Mouse (Mus musculus): ENCODE measurements at regions not wholly inside any gene's neighbourhood (a gene's known extent, or its start where the extent isn't known, plus 50 kb on each side); places are given as distances from the start of the nearest gene placed in this dataset.

DNA sequence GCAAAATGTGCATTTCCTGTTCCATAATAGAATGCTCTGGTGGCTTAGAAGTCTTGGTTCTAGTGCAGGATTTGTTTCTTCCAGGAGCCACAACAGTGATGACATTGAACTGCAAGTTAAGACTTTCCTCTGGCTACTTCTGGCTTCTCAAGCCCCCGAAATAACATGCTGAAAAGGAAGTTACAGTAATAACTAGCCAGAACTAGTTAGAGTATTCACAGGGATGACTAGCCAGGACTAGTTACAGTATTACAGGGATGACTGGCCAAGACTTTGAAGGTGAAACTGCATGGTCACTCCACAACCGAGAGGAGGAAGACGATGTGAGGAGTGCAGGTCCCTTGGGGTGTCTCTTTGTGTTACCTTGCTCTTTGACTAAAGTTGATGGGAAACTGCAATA is 126.6 kb upstream of the Gm3448 start:
- Histone ChIP-seq H3K4me1 (ENCODE audit: control insufficient read depth, insufficient read depth, low read length) (no peaks in the 10 kb centered on the region), H3K9ac (ENCODE audit: low read depth, poor library complexity, severe bottlenecking) (no peak overlapping the region), H3K36me3 (ENCODE audit: control insufficient read depth, insufficient read depth, low read length, poor library complexity, severe bottlenecking) (no peaks in the 10 kb centered on the region), H3K4me3 (ENCODE audit: low read depth, low read length) (no peak overlapping the region), H3K9me3 (replicated peaks; ENCODE audit: control insufficient read depth, insufficient read depth, low read length, poor library complexity, severe bottlenecking) (no peaks in the 10 kb centered on the region), H3K27me3 (ENCODE audit: control insufficient read depth, insufficient read depth, low read length, poor library complexity, severe bottlenecking) (no peaks in the 10 kb centered on the region), H3K27ac (ENCODE audit: insufficient read depth, low read length) (no peak overlapping the region)
- TF ChIP-seq CTCF (IDR thresholded peaks at IDR 0.05; ENCODE audit: low read depth, low read length) (no peak), POLR2A (IDR thresholded peaks at IDR 0.05; ENCODE audit: insufficient read depth, low read length) (no peak), EP300 (IDR thresholded peaks at IDR 0.05; ENCODE audit: insufficient read depth, low read depth, low read length) (no peak)

GRCm38 (mm10) chr17:15157693-15158333 is 116.5 kb upstream of the Gm3448 start:
- no peaks in the 10 kb centered on the region for H3K4me1 ChIP-seq (ENCODE audit: control insufficient read depth, insufficient read depth, low read length)
- H3K9ac ChIP-seq (ENCODE audit: low read depth, poor library complexity, severe bottlenecking): no peak overlapping the region
- no peaks in the 10 kb centered on the region for H3K36me3 ChIP-seq (ENCODE audit: control insufficient read depth, insufficient read depth, low read length, poor library complexity, severe bottlenecking)
- H3K9me3 ChIP-seq (replicated peaks; ENCODE audit: control insufficient read depth, insufficient read depth, low read length, poor library complexity, severe bottlenecking): no peaks in the 10 kb centered on the region
- no peak for TF ChIP-seq POLR2A (IDR thresholded peaks at IDR 0.05; ENCODE audit: insufficient read depth, low read length)
- TF ChIP-seq EP300 (IDR thresholded peaks at IDR 0.05; ENCODE audit: insufficient read depth, low read depth, low read length): no peak
- TF ChIP-seq CTCF (IDR thresholded peaks at IDR 0.05; ENCODE audit: low read depth, low read length): no peak
- no peaks in the 10 kb centered on the region for H3K27me3 ChIP-seq (ENCODE audit: control insufficient read depth, insufficient read depth, low read length, poor library complexity, severe bottlenecking)
- no peak overlapping the region for H3K4me3 ChIP-seq (ENCODE audit: low read depth, low read length)
- no peak overlapping the region for H3K27ac ChIP-seq (ENCODE audit: insufficient read depth, low read length)

DNA sequence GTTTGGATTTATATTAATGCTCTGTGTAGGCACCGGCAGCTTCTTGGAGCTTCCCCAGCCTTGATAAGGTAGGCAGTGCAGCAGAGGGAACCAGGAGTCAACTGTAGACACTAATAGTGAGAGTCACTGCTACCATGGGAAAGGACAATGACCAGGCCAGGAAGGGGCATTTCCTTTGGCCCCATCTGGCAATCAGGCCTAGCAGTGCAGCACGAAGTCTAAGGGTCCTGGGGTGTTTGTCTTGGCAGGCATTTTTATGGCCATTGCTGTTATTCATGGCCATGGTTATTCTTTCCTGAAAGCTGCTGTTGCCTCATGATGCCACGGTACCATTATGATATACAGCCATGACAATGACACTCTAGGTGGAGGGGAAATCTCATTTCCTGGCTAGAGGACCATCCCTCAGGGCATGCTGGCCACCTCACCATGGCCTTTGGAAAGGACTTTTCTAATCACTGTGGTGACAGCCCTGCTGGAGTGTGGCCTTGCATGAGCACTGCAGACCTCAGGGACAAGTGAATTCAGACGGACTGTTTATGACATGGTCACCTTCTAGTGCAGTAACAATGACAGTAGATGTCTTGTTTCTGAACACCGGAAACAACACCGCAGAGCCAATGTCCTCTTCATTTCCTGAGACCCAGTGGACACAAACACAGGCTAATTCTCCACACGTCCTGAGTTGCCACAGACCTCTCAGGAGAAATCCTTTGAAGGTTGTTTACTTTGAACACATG is 111.8 kb upstream of the Gm3448 start:
- H3K4me1 ChIP-seq (ENCODE audit: control insufficient read depth, insufficient read depth, low read length): no peaks in the 10 kb centered on the region
- H3K4me3 ChIP-seq (ENCODE audit: low read depth, low read length): no peak overlapping the region
- H3K9me3 ChIP-seq (replicated peaks; ENCODE audit: control insufficient read depth, insufficient read depth, low read length, poor library complexity, severe bottlenecking): no peaks in the 10 kb centered on the region
- no peak overlapping the region for H3K9ac ChIP-seq (ENCODE audit: low read depth, poor library complexity, severe bottlenecking)
- no peak overlapping the region for H3K27ac ChIP-seq (ENCODE audit: insufficient read depth, low read length)
- no peaks in the 10 kb centered on the region for H3K27me3 ChIP-seq (ENCODE audit: control insufficient read depth, insufficient read depth, low read length, poor library complexity, severe bottlenecking)
- H3K36me3 ChIP-seq (ENCODE audit: control insufficient read depth, insufficient read depth, low read length, poor library complexity, severe bottlenecking): no peaks in the 10 kb centered on the region
- no peak for TF ChIP-seq POLR2A (IDR thresholded peaks at IDR 0.05; ENCODE audit: insufficient read depth, low read length)
- TF ChIP-seq CTCF (IDR thresholded peaks at IDR 0.05; ENCODE audit: low read depth, low read length): no peak
- TF ChIP-seq EP300 (IDR thresholded peaks at IDR 0.05; ENCODE audit: insufficient read depth, low read depth, low read length): no peak

- Histone ChIP-seq H3K36me3 (ENCODE audit: control insufficient read depth, insufficient read depth, low read length, poor library complexity, severe bottlenecking) (no peaks in the 10 kb centered on the region), H3K4me3 (ENCODE audit: low read depth, low read length) (no peak overlapping the region), H3K9me3 (replicated peaks; ENCODE audit: control insufficient read depth, insufficient read depth, low read length, poor library complexity, severe bottlenecking) (no peaks in the 10 kb centered on the region), H3K27ac (ENCODE audit: insufficient read depth, low read length) (no peak overlapping the region), H3K27me3 (ENCODE audit: control insufficient read depth, insufficient read depth, low read length, poor library complexity, severe bottlenecking) (no peaks in the 10 kb centered on the region), H3K4me1 (ENCODE audit: control insufficient read depth, insufficient read depth, low read length) (no peaks in the 10 kb centered on the region), H3K9ac (ENCODE audit: low read depth, poor library complexity, severe bottlenecking) (no peak overlapping the region)
- no peak for TF ChIP-seq EP300 (IDR thresholded peaks at IDR 0.05; ENCODE audit: insufficient read depth, low read depth, low read length)
- TF ChIP-seq CTCF (IDR thresholded peaks at IDR 0.05; ENCODE audit: low read depth, low read length): no peak
- no peak for TF ChIP-seq POLR2A (IDR thresholded peaks at IDR 0.05; ENCODE audit: insufficient read depth, low read length)
Measured at GRCm38 (mm10) chr17:15152477-15152876, 111.1 kb upstream of the Gm3448 start.

GRCm38 (mm10) chr17:15151695-15152094 is 110.4 kb upstream of the Gm3448 start:
- no peak for TF ChIP-seq EP300 (IDR thresholded peaks at IDR 0.05; ENCODE audit: insufficient read depth, low read depth, low read length)
- no peak for TF ChIP-seq CTCF (IDR thresholded peaks at IDR 0.05; ENCODE audit: low read depth, low read length)
- TF ChIP-seq POLR2A (IDR thresholded peaks at IDR 0.05; ENCODE audit: insufficient read depth, low read length): no peak
- no peaks in the 10 kb centered on the region for H3K4me1 ChIP-seq (ENCODE audit: control insufficient read depth, insufficient read depth, low read length)
- no peaks in the 10 kb centered on the region for H3K27me3 ChIP-seq (ENCODE audit: control insufficient read depth, insufficient read depth, low read length, poor library complexity, severe bottlenecking)
- H3K27ac ChIP-seq (ENCODE audit: insufficient read depth, low read length): no peak overlapping the region
- H3K36me3 ChIP-seq (ENCODE audit: control insufficient read depth, insufficient read depth, low read length, poor library complexity, severe bottlenecking): no peaks in the 10 kb centered on the region
- no peaks in the 10 kb centered on the region for H3K9me3 ChIP-seq (replicated peaks; ENCODE audit: control insufficient read depth, insufficient read depth, low read length, poor library complexity, severe bottlenecking)
- H3K4me3 ChIP-seq (ENCODE audit: low read depth, low read length): no peak overlapping the region
- no peak overlapping the region for H3K9ac ChIP-seq (ENCODE audit: low read depth, poor library complexity, severe bottlenecking)

DNA sequence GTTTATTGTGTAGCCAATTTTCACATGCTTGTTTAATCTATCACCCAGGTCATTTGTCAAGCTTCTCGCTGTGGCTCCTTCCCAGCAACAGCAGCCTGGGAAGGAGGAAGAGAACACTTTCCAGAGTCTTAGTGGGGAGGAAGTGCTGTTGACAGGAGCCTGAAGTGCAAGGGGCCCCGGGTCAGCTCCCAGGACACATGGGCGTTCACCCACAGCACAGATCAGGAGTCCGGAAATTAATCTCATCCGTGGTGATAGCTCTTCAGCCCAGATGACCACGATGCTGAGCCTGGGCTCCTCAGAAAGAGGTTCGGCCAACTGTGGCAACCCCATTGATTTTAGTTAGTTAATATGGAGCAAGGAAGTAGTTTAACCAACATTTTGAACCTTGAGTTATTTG is 105.3 kb upstream of the Gm3448 start:
- no peak overlapping the region for H3K9ac ChIP-seq (ENCODE audit: low read depth, poor library complexity, severe bottlenecking)
- no peak for TF ChIP-seq CTCF (IDR thresholded peaks at IDR 0.05; ENCODE audit: low read depth, low read length)
- no peak for TF ChIP-seq EP300 (IDR thresholded peaks at IDR 0.05; ENCODE audit: insufficient read depth, low read depth, low read length)
- TF ChIP-seq POLR2A (IDR thresholded peaks at IDR 0.05; ENCODE audit: insufficient read depth, low read length): no peak
- no peaks in the 10 kb centered on the region for H3K4me1 ChIP-seq (ENCODE audit: control insufficient read depth, insufficient read depth, low read length)

More for the DNA sequence above, 105.3 kb upstream of the Gm3448 start:
- no peaks in the 10 kb centered on the region for H3K36me3 ChIP-seq (ENCODE audit: control insufficient read depth, insufficient read depth, low read length, poor library complexity, severe bottlenecking)
- no peaks in the 10 kb centered on the region; the same call in 1 of the 2 replicates for H3K27me3 ChIP-seq (ENCODE audit: control insufficient read depth, insufficient read depth, low read length, poor library complexity, severe bottlenecking)
- no peaks in the 10 kb centered on the region for H3K9me3 ChIP-seq (replicated peaks; ENCODE audit: control insufficient read depth, insufficient read depth, low read length, poor library complexity, severe bottlenecking)
- H3K4me3 ChIP-seq (ENCODE audit: low read depth, low read length): no peak overlapping the region
- H3K27ac ChIP-seq (ENCODE audit: insufficient read depth, low read length): no peak overlapping the region
